Mouse (Mus musculus) ES-Bruce4 (cell line): Measurements from ENCODE around the gene Sfxn3. TPM values are rescaled to one million over a fixed set of nuclear protein-coding genes. Genes with fewer than 3 reads are reported as not detected.

ENCODE experiments used
- H3K27ac ChIP-seq: 2 replicates; pipeline ENCODE4 v1.5.1; 2012; ENCODE audit warnings: low read length, inconsistent platforms; ENCODE audit not compliant: insufficient read depth
- H3K27me3 ChIP-seq: 2 replicates; pipeline ENCODE4 v1.6.1; 2012; ENCODE audit warnings: mild to moderate bottlenecking, low read length, inconsistent platforms; ENCODE audit not compliant: control insufficient read depth, poor library complexity, insufficient read depth, severe bottlenecking
- H3K36me3 ChIP-seq: 2 replicates; pipeline ENCODE4 v1.6.1; 2012; ENCODE audit warnings: inconsistent platforms, mild to moderate bottlenecking, low read length, moderate library complexity; ENCODE audit not compliant: control insufficient read depth, poor library complexity, insufficient read depth, severe bottlenecking
- H3K4me1 ChIP-seq: one replicate; pipeline ENCODE4 v1.8.1; 2011; ENCODE audit warnings: low read length; ENCODE audit not compliant: control insufficient read depth, insufficient read depth
- H3K4me3 ChIP-seq: 2 replicates; pipeline ENCODE4 v1.5.1; 2011; ENCODE audit warnings: low read depth, mild to moderate bottlenecking, low read length
- H3K9ac ChIP-seq: 2 replicates; pipeline ENCODE4 v1.6.1; 2012; ENCODE audit warnings: low read depth, mild to moderate bottlenecking, inconsistent platforms; ENCODE audit not compliant: poor library complexity, severe bottlenecking
- H3K9me3 ChIP-seq: replicated peaks from 2 replicates; pipeline ENCODE4 v1.6.1; 2012; ENCODE audit warnings: mild to moderate bottlenecking, low read length, inconsistent platforms; ENCODE audit not compliant: control insufficient read depth, poor library complexity, insufficient read depth, severe bottlenecking
- CTCF ChIP-seq: IDR thresholded peaks from one replicate; pipeline ENCODE4 v1.8.1; 2011; ENCODE audit warnings: low read depth, low read length
- EP300 ChIP-seq: IDR thresholded peaks from 2 replicates; pipeline ENCODE4 v1.6.1; 2011; ENCODE audit warnings: low read depth, low read length; ENCODE audit not compliant: insufficient read depth
- POLR2A ChIP-seq: IDR thresholded peaks from one replicate; pipeline ENCODE4 v1.8.1; 2011; ENCODE audit warnings: low read length; ENCODE audit not compliant: insufficient read depth
- polyA plus RNA-seq: library from polyadenylated mRNA; stranded (reverse); fragments of >200 nt; gene quantifications from 2 replicates; pipeline ENCODE4 v1.2.4, GENCODE M21; 2011; ENCODE audit warnings: low read depth; ENCODE audit not compliant: missing spikeins, insufficient read depth, insufficient read length

Sfxn3 gene
- polyA plus RNA-seq, 1 experiment, result 15.6 TPM

GRCm38 (mm10) chr19:45040214-45040613 is 7.1 kb upstream of the Sfxn3 start:
- H3K27me3 ChIP-seq, result no peaks in the 10 kb centered on the region
- TF ChIP-seq CTCF (no peak), EP300 (no peak)
- no peak overlapping the region for H3K27ac ChIP-seq

GRCm38 (mm10) chr19:45044389-45044927 is 2.8 kb upstream of the Sfxn3 start:
- TF ChIP-seq EP300, result no peak
- TF ChIP-seq POLR2A, result no peak
- H3K27ac ChIP-seq, result no peak overlapping the region
- H3K9ac ChIP-seq, result no peak overlapping the region
- peaks cover 2% of the 10 kb centered on the region for H3K4me1 ChIP-seq
- H3K4me3 ChIP-seq, result no peak overlapping the region
- no peaks in the 10 kb centered on the region for H3K36me3 ChIP-seq
- no peaks in the 10 kb centered on the region for H3K9me3 ChIP-seq
- H3K27me3 ChIP-seq, result no peaks in the 10 kb centered on the region

More at GRCm38 (mm10) chr19:45040214-45040613, 7.1 kb upstream of the Sfxn3 start:
- Histone ChIP-seq H3K4me3 (peak overlapping the region; percentile 26), H3K9ac (0 out of 2 replicates have a peak overlapping the region, but pooled peaks have one; percentile 10), H3K4me1 (no peaks in the 10 kb centered on the region), H3K9me3 (no peaks in the 10 kb centered on the region), H3K36me3 (no peaks in the 10 kb centered on the region)

GRCm38 (mm10) chr19:45045236-45045635 is 2.1 kb upstream of the Sfxn3 start:
- no peak overlapping the region for H3K27ac ChIP-seq
- H3K9me3 ChIP-seq, result no peaks in the 10 kb centered on the region
- no peak overlapping the region for H3K9ac ChIP-seq
- TF ChIP-seq EP300 (no peak), CTCF (no peak), POLR2A (no peak)
- H3K4me1 ChIP-seq, result peaks cover 2% of the 10 kb centered on the region
- no peaks in the 10 kb centered on the region for H3K27me3 ChIP-seq
- H3K36me3 ChIP-seq, result no peaks in the 10 kb centered on the region
- H3K4me3 ChIP-seq, result no peak overlapping the region

- Histone ChIP-seq H3K27me3 (no peaks in the 10 kb centered on the region), H3K36me3 (no peaks in the 10 kb centered on the region), H3K9ac (no peak within 1 kb of the TSS), H3K27ac (no peak within 1 kb of the TSS), H3K9me3 (no peaks in the 10 kb centered on the region), H3K4me1 (peaks cover 2% of the 10 kb centered on the region), H3K4me3 (peak within 1 kb of the TSS; percentile 24)
- TF ChIP-seq CTCF (no peak), EP300 (no peak), POLR2A (no peak)
Observed at GRCm38 (mm10) chr19:45045651-45046050, 1.7 kb upstream of the Sfxn3 start, which contains the start of gene Pdzd7. Pdzd7 (minus strand) TSS chr19:45045717.

GRCm38 (mm10) chr19:45046523-45047321 is 581 bp upstream of the Sfxn3 start:
- Histone ChIP-seq H3K4me1 (peaks cover 2% of the 10 kb centered on the region), H3K36me3 (no peaks in the 10 kb centered on the region), H3K9ac (no peak overlapping the region), H3K4me3 (peak overlapping the region; percentile 24), H3K9me3 (no peaks in the 10 kb centered on the region), H3K27ac (no peak overlapping the region), H3K27me3 (no peaks in the 10 kb centered on the region)
- TF ChIP-seq EP300 (no peak), CTCF (no peak), POLR2A (no peak)

- Histone ChIP-seq H3K36me3 (no peaks in the 10 kb centered on the region), H3K9ac (no peak overlapping the region; the same call in 1 of the 2 replicates), H3K27ac (no peak overlapping the region), H3K9me3 (no peaks in the 10 kb centered on the region), H3K4me1 (peaks cover 2% of the 10 kb centered on the region), H3K27me3 (no peaks in the 10 kb centered on the region), H3K4me3 (peak overlapping the region; percentile 61)
- TF ChIP-seq POLR2A (no peak), CTCF (no peak), EP300 (no peak)
Observed at GRCm38 (mm10) chr19:45047935-45048643, 786 bp downstream of the Sfxn3 start.
